21 mouse cellular contexts compared by ENCODE assay signal in the genomic region with DNA sequence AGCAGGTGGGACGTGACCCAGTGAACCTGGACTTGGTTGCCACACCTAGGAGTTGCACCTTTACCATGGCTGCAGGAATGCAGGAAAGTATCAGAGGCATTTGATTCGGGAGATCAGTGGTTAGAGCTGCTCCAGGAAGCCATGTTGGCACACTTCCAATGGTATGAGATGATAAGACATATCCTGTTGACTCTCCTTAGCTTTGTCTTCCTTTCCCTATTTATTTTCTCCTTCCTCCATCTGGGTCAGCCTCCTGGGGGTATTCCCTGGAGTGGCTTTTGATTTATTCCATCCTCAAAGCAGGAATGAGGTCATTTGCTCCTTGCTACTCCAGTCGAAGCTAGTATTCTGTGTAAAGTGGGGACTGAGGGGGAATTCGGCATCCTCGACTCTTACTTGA. TPM values are rescaled to one million over a fixed set of nuclear protein-coding genes. Genes with fewer than 3 reads are reported as not detected.
"Had no signal": no experiment of that assay in that cellular context is flagged by ENCODE, and none has a peak within 500 bp of the region (broad histone marks: within the 10 kb centered on the region; RNA-seq: fewer than 3 reads in every experiment).

No protein-coding gene starts in this region.

- H3K36me3 ChIP-seq: intestine, embryonic 15.5 days; limb, embryonic 10.5 days; limb, embryonic 13.5 days; liver, embryonic 12.5 days; liver, embryonic 15.5 days had no signal

- ATAC-seq: intestine, embryonic 15.5 days; liver, embryonic 12.5 days had no signal

- H3K4me1 ChIP-seq: intestine, embryonic 15.5 days; limb, embryonic 10.5 days; limb, embryonic 13.5 days; liver, embryonic 15.5 days had no signal

- DNase-seq: kidney, adult 18-20 months; kidney, postnatal 10 days; layer of hippocampus, adult 9-11 months; liver; midbrain, embryonic 14.5 days; thymus, adult 18-20 months; thymus, postnatal 36 days had no signal

- H3K9ac ChIP-seq: intestine, embryonic 15.5 days; limb, embryonic 13.5 days; liver, embryonic 12.5 days; liver, embryonic 15.5 days had no signal

- H3K4me2 ChIP-seq: intestine, embryonic 15.5 days; limb, embryonic 13.5 days; liver, embryonic 12.5 days; liver, embryonic 15.5 days; midbrain, embryonic 11.5 days had no signal

- H3K9me3 ChIP-seq: intestine, embryonic 15.5 days; limb, embryonic 10.5 days; limb, embryonic 13.5 days; liver, embryonic 12.5 days; liver, embryonic 15.5 days had no signal

- H3K27ac ChIP-seq: intestine, embryonic 15.5 days; layer of hippocampus, adult 2 months; limb, embryonic 10.5 days; limb, embryonic 13.5 days; liver, embryonic 12.5 days; liver, embryonic 15.5 days had no signal

- H3K27me3 ChIP-seq: intestine, embryonic 15.5 days; limb, embryonic 13.5 days; liver, embryonic 15.5 days had no signal

- H3K4me3 ChIP-seq: intestine, embryonic 15.5 days; layer of hippocampus, adult 2 months; limb, embryonic 10.5 days; limb, embryonic 13.5 days; liver, embryonic 12.5 days; liver, embryonic 15.5 days had no signal

RNA-seq across cellular contexts. Expression of gene Csf2, which starts 42.5 kb away (rescaled TPM):
- polyA plus RNA-seq: limb, embryonic 10.5 days; limb, embryonic 13.5 days; liver, embryonic 12.5 days; liver, embryonic 15.5 days; midbrain, embryonic 11.5 days; midbrain, embryonic 14.5 days; midbrain, postnatal 0 days; neural tube, embryonic 11.5 days; neural tube, embryonic 14.5 days; spleen, adult 2 months; stomach, embryonic 16.5 days; testis, adult 2 months; urinary bladder, adult 2 months had no signal
